Mouse (Mus musculus) lung, embryonic 16.5 days (tissue): ENCODE data around the gene Fgfr2. TPM values are rescaled to one million over a fixed set of nuclear protein-coding genes. Genes with fewer than 3 reads are reported as not detected.

Experiments used
- ATAC-seq: fragments of 200-750 bp; cut with Nextera tagmentation; 2 replicates; pipeline ENCODE4 v1.8.0; 2017; ENCODE audit warnings: low read depth, mild to moderate bottlenecking, moderate library complexity
- H3K27ac ChIP-seq: fragments of 300-500 bp; sonication (generic); 2 replicates; pipeline ENCODE4 v1.5.1; 2014; ENCODE audit warnings: mild to moderate bottlenecking, control low read depth, low read length
- H3K27me3 ChIP-seq: fragments of 300-500 bp; sonication (generic); 2 replicates; pipeline ENCODE4 v1.6.1; 2014; ENCODE audit warnings: low read depth, low read length, mixed read lengths; ENCODE audit not compliant: control insufficient read depth, insufficient read depth
- H3K36me3 ChIP-seq: fragments of 300-500 bp; sonication (generic); 2 replicates; pipeline ENCODE4 v1.6.1; 2014; ENCODE audit warnings: low read length; ENCODE audit not compliant: control insufficient read depth, insufficient read depth
- H3K4me1 ChIP-seq: fragments of 300-500 bp; sonication (generic); replicated peaks from 2 replicates; pipeline ENCODE4 v1.6.1; 2014; ENCODE audit warnings: low read length, mixed read lengths; ENCODE audit not compliant: control insufficient read depth, insufficient read depth
- H3K4me2 ChIP-seq: fragments of 300-500 bp; sonication (generic); 2 replicates; pipeline ENCODE4 v1.6.1; 2014; ENCODE audit warnings: low read depth, low read length, control low read depth
- H3K4me3 ChIP-seq: fragments of 300-500 bp; sonication (generic); 2 replicates; pipeline ENCODE4 v1.5.1; 2014; ENCODE audit warnings: mild to moderate bottlenecking, low read length, control low read depth
- H3K9ac ChIP-seq: fragments of 300-500 bp; sonication (generic); 2 replicates; pipeline ENCODE4 v1.6.1; 2014; ENCODE audit warnings: low read length, control low read depth
- H3K9me3 ChIP-seq: fragments of 300-500 bp; sonication (generic); 2 replicates; pipeline ENCODE4 v1.6.1; 2016; ENCODE audit warnings: low read length; ENCODE audit not compliant: control insufficient read depth
- WGBS: fragments of 180-500 bp; shearing (Covaris S2); extraction: QIAGEN DNeasy Blood & Tissue Kit; methylation state at CpG from one replicate; pipeline ENCODE4 v1.1.7; 2014; 5-methylcytosine and 5-hydroxymethylcytosine counted together
- polyA plus RNA-seq: library from polyadenylated mRNA; unstranded; fragments of >200 nt; fragmentation: Nextera tagmentation; extraction: Ambion mirVana; gene quantifications from 2 replicates; pipeline ENCODE4 v1.2.1, GENCODE M21; 2015

Fgfr2 gene
- polyA plus RNA-seq, 1 experiment from 2014 or later = 175 TPM

- Histone ChIP-seq H3K4me2 (no peak overlapping the region), H3K4me3 (no peak overlapping the region), H3K9me3 (no peaks in the 10 kb centered on the region), H3K27me3 (no peaks in the 10 kb centered on the region), H3K36me3 (no peaks in the 10 kb centered on the region), H3K27ac (no peak overlapping the region), H3K9ac (no peak overlapping the region), H3K4me1 (peaks cover 45% of the 10 kb centered on the region)
- ATAC-seq = no peak
- 73% methylated on average over 10 of the region's 10 CpGs for WGBS
Measured at GRCm38 (mm10) chr7:132800868-132801267, 322.3 kb downstream of the Fgfr2 start.

GRCm38 (mm10) chr7:132799119-132800016, 323.8 kb downstream of the Fgfr2 start:
- Histone ChIP-seq H3K36me3 (no peaks in the 10 kb centered on the region), H3K27ac (no peak overlapping the region; the same call in 1 of the 2 replicates), H3K4me1 (peaks cover 39% of the 10 kb centered on the region), H3K9me3 (no peaks in the 10 kb centered on the region), H3K9ac (no peak overlapping the region; the same call in 1 of the 2 replicates), H3K4me3 (no peak overlapping the region), H3K4me2 (no peak overlapping the region), H3K27me3 (no peaks in the 10 kb centered on the region)
- ATAC-seq = peak; percentile 48; the same call in 1 of the 2 replicates
- 82% methylated on average over 5 of the region's 5 CpGs for WGBS

GRCm38 (mm10) chr7:132795141-132795540, 328.0 kb downstream of the Fgfr2 start:
- no peaks in the 10 kb centered on the region for H3K9me3 ChIP-seq
- no peaks in the 10 kb centered on the region for H3K36me3 ChIP-seq
- no peak overlapping the region for H3K9ac ChIP-seq
- H3K4me2 ChIP-seq = no peak overlapping the region
- H3K27me3 ChIP-seq = no peaks in the 10 kb centered on the region
- H3K27ac ChIP-seq = no peak overlapping the region
- no peak for ATAC-seq
- WGBS = 85% methylated on average over 5 of the region's 5 CpGs
- peaks cover 28% of the 10 kb centered on the region for H3K4me1 ChIP-seq
- no peak overlapping the region for H3K4me3 ChIP-seq

GRCm38 (mm10) chr7:132793467-132793866, 329.7 kb downstream of the Fgfr2 start:
- Histone ChIP-seq H3K4me1 (peaks cover 17% of the 10 kb centered on the region), H3K9me3 (no peaks in the 10 kb centered on the region), H3K36me3 (no peaks in the 10 kb centered on the region), H3K9ac (no peak overlapping the region), H3K27me3 (no peaks in the 10 kb centered on the region), H3K27ac (0 out of 2 replicates have a peak overlapping the region, but pooled peaks have one; percentile 18), H3K4me2 (no peak overlapping the region), H3K4me3 (no peak overlapping the region)
- WGBS = 57% methylated on average over 6 of the region's 6 CpGs
- no peak for ATAC-seq

- Histone ChIP-seq H3K4me1 (peaks cover 27% of the 10 kb centered on the region), H3K27ac (no peak overlapping the region), H3K4me2 (no peak overlapping the region), H3K9ac (no peak overlapping the region), H3K27me3 (no peaks in the 10 kb centered on the region), H3K36me3 (no peaks in the 10 kb centered on the region), H3K9me3 (no peaks in the 10 kb centered on the region), H3K4me3 (no peak overlapping the region)
- ATAC-seq = no peak
- 83% methylated on average over 14 of the region's 14 CpGs for WGBS
Measured at GRCm38 (mm10) chr7:132790447-132791219, 332.5 kb downstream of the Fgfr2 start.

GRCm38 (mm10) chr7:132788826-132789225, 334.3 kb downstream of the Fgfr2 start:
- Histone ChIP-seq H3K27ac (no peak overlapping the region), H3K4me2 (no peak overlapping the region), H3K4me3 (no peak overlapping the region), H3K4me1 (peaks cover 29% of the 10 kb centered on the region), H3K36me3 (no peaks in the 10 kb centered on the region), H3K9ac (no peak overlapping the region), H3K27me3 (no peaks in the 10 kb centered on the region), H3K9me3 (no peaks in the 10 kb centered on the region)
- WGBS = 86% methylated on average over 13 of the region's 13 CpGs
- ATAC-seq = no peak

- H3K4me2 ChIP-seq = no peak overlapping the region
- peaks cover 19% of the 10 kb centered on the region for H3K4me1 ChIP-seq
- H3K9ac ChIP-seq = no peak overlapping the region
- no peak overlapping the region for H3K4me3 ChIP-seq
- no peaks in the 10 kb centered on the region for H3K9me3 ChIP-seq
- H3K27ac ChIP-seq = 0 out of 2 replicates have a peak overlapping the region, but pooled peaks have one; percentile 6
- H3K27me3 ChIP-seq = no peaks in the 10 kb centered on the region
- WGBS = 77% methylated on average over 4 of the region's 4 CpGs
- no peak for ATAC-seq
- no peaks in the 10 kb centered on the region for H3K36me3 ChIP-seq
Measured at GRCm38 (mm10) chr7:132787496-132788190, 335.5 kb downstream of the Fgfr2 start.

GRCm38 (mm10) chr7:132787022-132787421, 336.1 kb downstream of the Fgfr2 start:
- Histone ChIP-seq H3K36me3 (no peaks in the 10 kb centered on the region), H3K4me2 (no peak overlapping the region), H3K27ac (peak overlapping the region; percentile 40; the same call in 1 of the 2 replicates), H3K4me3 (no peak overlapping the region), H3K4me1 (peaks cover 22% of the 10 kb centered on the region), H3K9me3 (no peaks in the 10 kb centered on the region), H3K27me3 (no peaks in the 10 kb centered on the region), H3K9ac (no peak overlapping the region)
- WGBS = 86% methylated on average over 4 of the region's 4 CpGs
- ATAC-seq = no peak
